Mouse (Mus musculus): ENCODE results near the gene Mrps6. TPM values are rescaled to one million over a fixed set of nuclear protein-coding genes. Genes with fewer than 3 reads are reported as not detected.

Mrps6 gene
- total and polyA plus RNA-seq, 3 experiments: 28.4 to 93.4 (median 39.7) TPM

- Histone ChIP-seq H3K79me2 (replicated peaks; ENCODE audit: control insufficient read depth, extremely low read depth, insufficient read depth, poor library complexity, severe bottlenecking) (no peaks in the 10 kb centered on the region), H3K36me3 (replicated peaks in 1 of 2; ENCODE audit: control insufficient read depth in 1 of 2, insufficient read depth in 1 of 2, low read length in 1 of 2) (no peaks in the 10 kb centered on the region), H3K4me3 (replicated peaks in 1 of 3; ENCODE audit: low read depth in 2 of 3, low read length in 2 of 3, poor library complexity in 1 of 3) (no peak overlapping the region), H3K9me3 (replicated peaks; ENCODE audit: low read length) (peaks cover 2% of the 10 kb centered on the region), H3K27ac (ENCODE audit: insufficient read depth, low read depth) (no peak overlapping the region), H3K4me2 (ENCODE audit: insufficient read depth, low read depth, poor library complexity, severe bottlenecking) (no peak overlapping the region), H3K9ac (ENCODE audit: insufficient read depth, low read depth) (no peak overlapping the region), H3K4me1 (ENCODE audit: control insufficient read depth in 1 of 2, insufficient read depth in 2 of 2) (peaks cover 14 to 31% of the 10 kb centered on the region in 2 experiments), H3K27me3 (replicated peaks) (peaks cover 6% of the 10 kb centered on the region)
- dilution Hi-C loops (cut with MboI; ENCODE audit: extremely low pct_ligation_motif_present, extremely low pct_unique_long_range_greater_than_20kb, low sequenced_read_pairs) (no loop called here), in situ Hi-C loops (cut with MboI; ENCODE audit: low pct_ligation_motif_present, low pct_unique_long_range_greater_than_20kb, low sequenced_read_pairs) (no loop called here)
- no peak for DNase-seq (ENCODE audit: extremely low read depth)
- peak; percentile 42; the same call in 1 of the 2 replicates for TF ChIP-seq MAFK (IDR thresholded peaks at IDR 0.05; ENCODE audit: insufficient replicate concordance, low read length)
- no peak for TF ChIP-seq MEF2A (IDR thresholded peaks at IDR 0.05; ENCODE audit: borderline replicate concordance, low read depth, low read length)
These were observed 35.4 kb upstream of the Mrps6 start for GRCm38 (mm10) chr16:92022494-92023283.

DNA sequence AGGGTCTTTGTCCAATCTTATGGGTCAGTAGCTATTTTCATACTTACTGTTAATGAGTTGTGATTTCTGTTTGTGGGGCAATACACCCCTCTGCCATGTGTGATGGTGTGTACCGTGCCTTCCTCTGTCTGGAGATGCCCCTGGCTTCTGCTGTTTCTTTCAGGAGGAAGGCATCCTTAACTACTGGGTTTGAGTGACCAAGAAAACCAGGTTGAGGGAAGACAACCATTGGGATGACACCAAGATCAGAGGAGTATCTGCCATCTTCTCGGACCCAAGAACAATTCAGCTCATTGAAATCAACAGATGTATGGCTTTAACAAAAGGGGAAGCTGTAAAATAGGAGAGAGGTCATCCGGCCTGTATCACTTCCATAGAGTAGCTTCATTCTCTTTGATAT is 24.8 kb upstream of the Mrps6 start:
- Histone ChIP-seq H3K4me2 (ENCODE audit: insufficient read depth, low read depth, poor library complexity, severe bottlenecking) (no peak overlapping the region), H3K9ac (ENCODE audit: insufficient read depth, low read depth) (no peak overlapping the region), H3K4me1 (ENCODE audit: control insufficient read depth in 1 of 2, insufficient read depth in 2 of 2) (peaks cover 5 to 28% of the 10 kb centered on the region in 2 experiments), H3K36me3 (replicated peaks in 1 of 2; ENCODE audit: control insufficient read depth in 1 of 2, insufficient read depth in 1 of 2, low read length in 1 of 2) (no peaks in the 10 kb centered on the region), H3K27me3 (replicated peaks) (peaks cover 4% of the 10 kb centered on the region), H3K79me2 (replicated peaks; ENCODE audit: control insufficient read depth, extremely low read depth, insufficient read depth, poor library complexity, severe bottlenecking) (no peaks in the 10 kb centered on the region), H3K9me3 (replicated peaks; ENCODE audit: low read length) (peaks cover 3% of the 10 kb centered on the region), H3K27ac (ENCODE audit: insufficient read depth, low read depth) (no peak overlapping the region), H3K4me3 (replicated peaks in 1 of 3; ENCODE audit: low read depth in 2 of 3, low read length in 2 of 3, poor library complexity in 1 of 3) (no peak overlapping the region)
- dilution Hi-C loops (cut with MboI; ENCODE audit: extremely low pct_ligation_motif_present, extremely low pct_unique_long_range_greater_than_20kb, low sequenced_read_pairs) (no loop called here), in situ Hi-C loops (cut with MboI; ENCODE audit: low pct_ligation_motif_present, low pct_unique_long_range_greater_than_20kb, low sequenced_read_pairs) (no loop called here)
- DNase-seq (ENCODE audit: extremely low read depth): no peak
- TF ChIP-seq ETS1 (conservative IDR thresholded peaks at IDR 0.05; ENCODE audit: low read depth, low read length) (no peak), ZC3H11A (IDR thresholded peaks at IDR 0.05; ENCODE audit: low read depth, low read length) (no peak), NRF1 (IDR thresholded peaks at IDR 0.05; ENCODE audit: low read depth, low read length) (no peak), RCOR1 (conservative IDR thresholded peaks at IDR 0.05; ENCODE audit: low read depth, low read length) (no peak), EP300 (IDR thresholded peaks at IDR 0.05; ENCODE audit: low read length) (no peak), MYC (IDR thresholded peaks at IDR 0.05; ENCODE audit: low read depth, low read length) (no peak), SIN3A (IDR thresholded peaks at IDR 0.05; ENCODE audit: low read length) (no peak)

- peaks cover 5 to 28% of the 10 kb centered on the region in 2 experiments for H3K4me1 ChIP-seq (ENCODE audit: control insufficient read depth in 1 of 2, insufficient read depth in 2 of 2)
- in situ Hi-C loops (cut with MboI; ENCODE audit: low pct_ligation_motif_present, low pct_unique_long_range_greater_than_20kb, low sequenced_read_pairs) (no loop called here), dilution Hi-C loops (cut with MboI; ENCODE audit: extremely low pct_ligation_motif_present, extremely low pct_unique_long_range_greater_than_20kb, low sequenced_read_pairs) (no loop called here)
- H3K27ac ChIP-seq (ENCODE audit: insufficient read depth, low read depth): no peak overlapping the region
- no peaks in the 10 kb centered on the region for H3K36me3 ChIP-seq (replicated peaks in 1 of 2; ENCODE audit: control insufficient read depth in 1 of 2, insufficient read depth in 1 of 2, low read length in 1 of 2)
- H3K9ac ChIP-seq (ENCODE audit: insufficient read depth, low read depth): no peak overlapping the region
- H3K4me2 ChIP-seq (ENCODE audit: insufficient read depth, low read depth, poor library complexity, severe bottlenecking): no peak overlapping the region
- H3K4me3 ChIP-seq (replicated peaks in 1 of 3; ENCODE audit: low read depth in 2 of 3, low read length in 2 of 3, poor library complexity in 1 of 3): no peak overlapping the region
- no peak for DNase-seq (ENCODE audit: extremely low read depth)
- H3K9me3 ChIP-seq (replicated peaks; ENCODE audit: low read length): peaks cover 5% of the 10 kb centered on the region
- H3K79me2 ChIP-seq (replicated peaks; ENCODE audit: control insufficient read depth, extremely low read depth, insufficient read depth, poor library complexity, severe bottlenecking): no peaks in the 10 kb centered on the region
- H3K27me3 ChIP-seq (replicated peaks): no peaks in the 10 kb centered on the region
- TF ChIP-seq JUND (conservative IDR thresholded peaks at IDR 0.05; ENCODE audit: low read depth, low read length) (no peak), MAZ (IDR thresholded peaks at IDR 0.05; ENCODE audit: low read depth, low read length) (no peak), CHD1 (IDR thresholded peaks at IDR 0.05; ENCODE audit: low read depth, low read length) (no peak), ELF1 (IDR thresholded peaks at IDR 0.05; ENCODE audit: low read depth, low read length) (no peak), MYC (IDR thresholded peaks at IDR 0.05; ENCODE audit: low read depth, low read length) (no peak), CTCF (conservative IDR thresholded peaks at IDR 0.05 in 1 of 2, IDR thresholded peaks at IDR 0.05 in 1 of 2; ENCODE audit: low read depth in 2 of 2, low read length in 2 of 2) (no peak), BHLHE40 (IDR thresholded peaks at IDR 0.05; ENCODE audit: low read depth, low read length) (no peak), RCOR1 (conservative IDR thresholded peaks at IDR 0.05; ENCODE audit: low read depth, low read length) (no peak), CHD2 (IDR thresholded peaks at IDR 0.05; ENCODE audit: low read length) (no peak), SMC3 (IDR thresholded peaks at IDR 0.05; ENCODE audit: low read depth, low read length) (no peak), MAFK (IDR thresholded peaks at IDR 0.05; ENCODE audit: insufficient replicate concordance, low read length) (no peak), SIN3A (IDR thresholded peaks at IDR 0.05; ENCODE audit: low read length) (no peak), UBTF (IDR thresholded peaks at IDR 0.05; ENCODE audit: low read depth, low read length) (no peak), ZNF384 (IDR thresholded peaks at IDR 0.05; ENCODE audit: low read depth, low read length) (no peak), IRF4 (IDR thresholded peaks at IDR 0.05; ENCODE audit: low read depth, low read length) (no peak), E2F4 (IDR thresholded peaks at IDR 0.05; ENCODE audit: insufficient replicate concordance, low read depth, low read length) (no peak)
These were observed 23.4 kb upstream of the Mrps6 start for GRCm38 (mm10) chr16:92034676-92035075.
